8 mouse cellular contexts compared by ENCODE assay signal in the genomic region with DNA sequence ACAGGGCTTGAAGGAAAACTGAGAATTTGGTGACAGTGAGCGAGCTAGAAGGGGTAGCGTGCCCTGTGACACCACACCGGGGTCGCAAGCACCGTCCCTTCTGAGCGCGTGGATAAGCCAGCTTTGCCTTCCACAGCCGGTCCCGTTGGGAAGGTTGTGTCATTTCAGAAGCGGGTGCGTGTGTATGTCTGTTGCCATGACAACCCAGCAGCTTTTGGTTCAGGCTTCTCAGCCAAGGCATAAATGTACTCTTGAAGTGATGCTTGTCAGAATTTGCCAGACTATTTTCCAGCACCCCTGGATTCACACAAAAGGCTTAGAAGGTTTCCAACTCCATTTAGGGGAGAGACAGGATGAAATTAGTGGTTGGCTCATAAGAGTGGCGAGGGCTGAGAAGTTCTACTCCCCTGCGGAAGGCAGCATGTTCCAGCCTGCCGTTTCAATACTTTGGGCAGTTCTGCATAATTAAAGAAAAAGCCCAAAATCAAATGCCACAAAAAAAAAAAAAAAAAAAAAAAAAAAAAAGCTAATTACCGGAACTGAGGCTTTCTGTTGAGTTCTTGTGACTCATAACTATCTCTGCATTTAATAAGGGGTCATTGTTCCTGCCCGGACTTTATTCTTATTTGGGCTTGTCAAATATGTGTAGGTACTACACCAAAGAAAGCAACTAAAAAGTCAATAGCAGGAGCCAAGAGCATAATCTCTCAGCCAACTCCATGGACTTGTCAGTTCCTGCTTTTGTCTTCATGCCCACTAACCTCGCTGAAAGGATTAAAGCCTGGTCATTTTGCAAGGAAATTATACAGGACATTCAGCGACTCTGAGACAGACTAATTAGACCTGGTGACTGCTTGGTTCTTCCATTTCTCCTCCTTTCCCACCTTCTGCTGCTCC.
A peak's percentile ranks its signal among the peaks of the same experiment; 100 is the strongest.
DNase-seq lines count a peak whose midpoint lies in the region; ATAC-seq and TF ChIP-seq lines count a peak whose summit lies in the region.

No protein-coding gene starts in this region.

- no peaks in the 10 kb centered on the region for H3K36me3 ChIP-seq in hindbrain, embryonic 12.5 days
- H3K36me3 ChIP-seq in limb, embryonic 14.5 days (ENCODE audit: control insufficient read depth, insufficient read depth, low read length): no peaks in the 10 kb centered on the region

- H3K4me3 ChIP-seq in hindbrain, embryonic 12.5 days: no peak overlapping the region
- H3K4me3 ChIP-seq in limb, embryonic 14.5 days (replicated peaks; ENCODE audit: low read length): no peak overlapping the region

- H3K27me3 ChIP-seq in hindbrain, embryonic 12.5 days: no peaks in the 10 kb centered on the region
- no peaks in the 10 kb centered on the region for H3K27me3 ChIP-seq in limb, embryonic 14.5 days (ENCODE audit: control insufficient read depth, insufficient read depth, low read length)

- H3K27ac ChIP-seq in hindbrain, embryonic 12.5 days: no peak overlapping the region
- no peak overlapping the region for H3K27ac ChIP-seq in limb, embryonic 14.5 days (replicated peaks; ENCODE audit: low read depth, low read length)

- H3K4me1 ChIP-seq in hindbrain, embryonic 12.5 days: peaks cover 15% of the 10 kb centered on the region
- peaks cover 6% of the 10 kb centered on the region; the same call in 1 of the 2 replicates for H3K4me1 ChIP-seq in limb, embryonic 14.5 days (ENCODE audit: control insufficient read depth, insufficient read depth, low read length)

- 45% methylated on average over 18 of the region's 18 CpGs for WGBS in hindbrain, embryonic 12.5 days
- 53% methylated on average over 18 of the region's 18 CpGs for whole genome bisulfite sequencing in limb, embryonic 14.5 days

- no peak overlapping the region for H3K9ac ChIP-seq in hindbrain, embryonic 12.5 days
- H3K9ac ChIP-seq in limb, embryonic 14.5 days (ENCODE audit: low read depth, low read length, severe bottlenecking): no peak overlapping the region

- peak overlapping the region; percentile 29 for H3K4me2 ChIP-seq in hindbrain, embryonic 12.5 days (replicated peaks)
- H3K4me2 ChIP-seq in limb, embryonic 14.5 days (replicated peaks; ENCODE audit: low read depth, low read length, severe bottlenecking): no peak overlapping the region

- H3K9me3 ChIP-seq in hindbrain, embryonic 12.5 days (replicated peaks): no peaks in the 10 kb centered on the region
- H3K9me3 ChIP-seq in limb, embryonic 14.5 days (ENCODE audit: control insufficient read depth, low read length): no peaks in the 10 kb centered on the region

- TF ChIP-seq POLR2A in limb, embryonic 14.5 days (IDR thresholded peaks at IDR 0.05; ENCODE audit: borderline replicate concordance, extremely low read depth, insufficient read depth, insufficient read length): no peak

- peak; percentile 54; the same call in 1 of the 2 replicates for ATAC-seq in hindbrain, embryonic 12.5 days (ENCODE audit: low FRiP score)
- peak; percentile 65; the same call in 1 of the 2 replicates for ATAC-seq in limb, embryonic 14.5 days (ENCODE audit: low FRiP score, low read depth)
- ATAC-seq in CD4-positive, CD25-positive, alpha-beta regulatory T cell, adult 4 months: no peak
- ATAC-seq in activated CD4-positive, CD25-positive, alpha-beta regulatory T cell, adult 4 months: no peak

- DNase-seq in cerebellum, postnatal 25 days: peak; percentile 12 to 21
- no peak for DNase-seq in cerebellum, postnatal 36 days
- peak; percentile 30 for DNase-seq in fat pad, adult 2 months (ENCODE audit: extremely low read depth, low read depth, low spot score)
- peak; percentile 67 for DNase-seq in limb, embryonic 14.5 days (ENCODE audit: low spot score)
- DNase-seq in right cerebral cortex, adult 2 months (ENCODE audit: low spot score in 2 of 2): peak; percentile 70 to 77

Comparison
In these comparisons a context has a peak if more than half of its experiments do, and no peak if none do; other contexts are left out.
1. DNase-seq: peak in cerebellum, postnatal 25 days (2 of 2), fat pad, adult 2 months (single experiment), limb, embryonic 14.5 days (single experiment) and right cerebral cortex, adult 2 months (2 of 2); none in cerebellum, postnatal 36 days (0 of 2).
2. ATAC-seq: peak in hindbrain, embryonic 12.5 days (single experiment) and limb, embryonic 14.5 days (single experiment); none in CD4-positive, CD25-positive, alpha-beta regulatory T cell, adult 4 months (single experiment) and activated CD4-positive, CD25-positive, alpha-beta regulatory T cell, adult 4 months (single experiment).